Mouse (Mus musculus): ENCODE data around the gene Myl12a.
A peak's percentile ranks its signal among the peaks of the same experiment; 100 is the strongest.
"Not testable (repeated sequence)": the region's sequence is repeated elsewhere in the genome, so short reads cannot be mapped to it uniquely, and the experiment has no call there.

The Myl12a gene

DNA sequence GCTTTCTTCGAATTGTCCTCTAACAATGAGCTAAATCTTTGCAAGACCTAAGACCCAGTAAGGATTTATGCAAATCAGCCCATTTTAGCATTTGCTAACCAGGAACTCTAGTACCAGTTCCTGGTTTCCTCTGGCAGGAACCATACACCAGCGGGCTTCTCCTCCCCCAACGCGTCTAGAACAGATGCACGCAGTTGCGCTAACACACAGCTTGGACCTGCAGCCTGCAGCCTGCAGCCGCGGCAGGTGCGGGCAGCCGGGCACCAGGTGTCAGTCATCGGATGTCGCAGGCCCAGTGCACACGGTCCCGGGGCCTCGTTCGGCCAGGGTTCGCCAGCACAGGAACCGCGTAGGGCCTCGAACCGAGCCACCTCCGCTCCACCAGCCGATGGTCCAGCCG is 12.7 kb downstream of the Myl12a start:
- DNase-seq (ENCODE audit: low spot score in 2 of 2): peak in 1 of 2 experiments; percentile 25

DNA sequence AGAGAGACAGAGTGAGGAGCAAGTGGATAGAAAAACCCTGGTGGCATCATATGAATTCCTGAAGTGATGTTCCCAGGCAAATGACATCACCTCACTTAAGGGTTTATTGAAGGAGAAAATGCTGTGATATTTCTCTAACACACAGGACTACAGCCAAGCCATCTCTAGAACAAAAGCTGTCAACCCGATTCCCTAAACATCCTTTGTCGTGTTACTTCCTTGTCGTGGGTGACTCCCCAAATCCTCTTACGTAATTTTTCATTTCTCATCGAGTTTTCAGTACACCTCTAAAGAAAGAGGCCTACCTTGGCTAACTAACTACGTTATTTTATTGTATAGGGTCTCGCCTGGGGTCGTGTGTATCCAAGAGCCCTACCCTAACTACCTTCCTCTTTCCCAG is 13.2 kb downstream of the Myl12a start:
- DNase-seq (ENCODE audit: low spot score in 2 of 2): no peak

DNA sequence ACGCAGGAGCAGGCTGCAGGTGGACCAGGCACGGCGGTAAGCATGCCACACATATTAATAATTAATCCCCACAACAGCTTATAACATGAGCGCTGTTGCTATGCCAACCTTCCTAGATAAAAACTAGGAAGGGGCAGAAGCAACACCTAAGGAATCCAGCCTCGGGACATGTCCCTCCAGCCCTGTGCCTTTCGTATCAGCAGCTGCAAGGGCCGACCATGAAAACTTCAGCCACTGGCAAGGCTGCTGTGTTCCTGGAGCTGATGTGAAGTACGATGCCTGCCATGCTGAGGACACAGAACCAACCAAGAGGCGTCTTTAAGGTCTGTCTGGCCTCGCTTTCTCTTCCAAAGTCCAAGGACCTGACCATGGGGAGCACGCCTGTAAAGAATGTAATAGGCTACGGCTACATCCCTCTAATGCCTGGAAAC is 14.3 kb downstream of the Myl12a start:
- no peak for DNase-seq (ENCODE audit: low spot score in 2 of 2)

DNA sequence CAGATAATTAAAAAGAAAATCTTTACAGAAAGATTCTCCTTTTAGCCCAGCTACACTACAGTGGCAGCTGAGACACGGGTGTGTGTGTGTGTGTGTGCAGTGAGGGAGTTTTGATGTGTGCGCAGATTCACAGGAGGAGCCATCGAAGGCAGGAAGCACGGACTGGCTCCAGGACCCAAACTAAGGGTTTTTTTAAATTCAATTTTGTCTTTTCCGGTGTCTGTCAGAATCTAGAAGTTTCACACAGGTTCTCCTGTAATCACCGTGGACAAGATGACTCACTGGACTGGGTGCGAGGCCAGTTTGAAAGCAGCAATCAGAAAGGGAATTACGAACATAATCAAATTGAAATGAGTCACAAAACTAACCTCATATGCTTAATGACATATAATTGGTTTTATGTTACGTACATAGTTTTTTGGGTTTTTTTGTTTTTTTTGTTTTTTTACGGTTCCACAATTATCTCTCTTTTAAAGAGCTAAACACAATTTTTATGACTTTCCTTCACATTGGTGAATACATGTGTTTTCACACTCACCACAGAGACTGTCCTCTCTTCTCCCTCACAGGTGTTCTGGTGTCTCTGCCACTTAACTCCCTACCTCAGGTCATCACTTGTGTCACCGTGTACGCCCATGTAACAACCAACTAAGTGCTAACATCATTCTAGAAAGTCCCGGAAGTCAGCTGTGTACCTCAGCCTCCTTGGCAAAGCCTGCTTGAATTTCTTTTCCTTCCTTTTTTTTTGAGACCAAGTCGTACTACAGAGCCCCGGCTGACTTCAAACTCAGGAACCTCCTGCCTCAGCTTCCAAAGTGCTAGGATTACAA is 15.6 kb downstream of the Myl12a start:
- no peak for DNase-seq (ENCODE audit: low spot score in 2 of 2)

DNA sequence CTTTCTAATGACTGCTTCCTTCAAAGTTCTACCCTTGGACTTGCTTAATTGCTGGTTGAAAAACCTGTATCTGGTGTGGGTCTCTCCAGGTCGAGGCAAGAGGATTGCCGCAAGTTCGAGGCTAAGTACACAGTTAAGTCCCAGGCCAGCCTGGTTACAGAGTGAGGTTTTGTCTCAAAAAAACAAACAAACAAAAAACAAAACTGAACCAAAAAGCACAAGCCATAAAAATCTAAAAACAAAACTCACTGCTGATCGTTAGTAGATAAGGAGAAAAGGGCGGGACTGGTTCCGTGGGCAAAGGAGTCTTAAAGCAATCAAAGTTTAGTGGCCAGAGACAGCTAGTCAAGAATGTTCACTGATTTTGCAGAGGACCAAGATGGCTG is 16.3 kb downstream of the Myl12a start:
- DNase-seq (ENCODE audit: low spot score in 2 of 2): no peak

DNA sequence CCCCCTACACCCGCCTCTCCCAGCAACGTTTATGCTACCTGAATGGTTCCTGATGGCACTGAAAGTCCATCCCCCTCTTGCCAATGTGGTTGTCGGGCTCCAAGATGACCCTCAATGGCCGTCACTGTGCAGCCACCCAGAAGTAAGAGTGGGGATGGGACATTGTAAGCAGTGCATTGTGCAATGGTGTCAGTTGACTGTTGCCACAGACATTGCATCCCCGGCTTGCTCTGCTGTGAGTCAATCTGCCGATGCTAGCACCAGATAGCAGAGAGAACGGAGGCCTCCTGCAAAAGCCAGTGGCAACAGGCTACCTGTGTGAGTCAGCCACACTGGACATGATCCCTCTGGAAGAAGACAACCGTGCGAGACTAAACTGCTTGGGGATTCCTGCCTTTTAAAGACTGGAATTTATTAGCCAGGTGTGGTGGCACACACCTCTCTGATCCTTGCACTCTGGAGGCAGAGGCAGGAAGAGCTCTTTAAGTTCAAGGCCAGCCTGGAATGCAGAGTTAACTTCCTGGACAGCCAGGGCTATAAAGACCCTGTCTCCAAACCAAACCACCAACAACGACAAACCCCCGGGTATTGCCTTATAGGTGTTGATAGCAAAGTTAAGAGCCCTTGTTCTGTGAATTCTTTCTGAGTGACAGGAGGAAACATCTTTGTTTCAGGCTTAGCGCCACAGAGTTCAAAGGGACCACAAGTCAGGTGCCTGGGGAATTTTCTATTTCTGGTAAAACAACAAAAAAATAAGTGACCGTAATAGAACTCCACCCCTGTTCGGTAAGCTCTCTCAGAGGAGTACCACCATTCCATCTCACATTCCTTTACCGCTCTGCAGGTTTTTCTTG is 16.9 kb downstream of the Myl12a start:
- no peak for DNase-seq (ENCODE audit: low spot score in 2 of 2)

DNA sequence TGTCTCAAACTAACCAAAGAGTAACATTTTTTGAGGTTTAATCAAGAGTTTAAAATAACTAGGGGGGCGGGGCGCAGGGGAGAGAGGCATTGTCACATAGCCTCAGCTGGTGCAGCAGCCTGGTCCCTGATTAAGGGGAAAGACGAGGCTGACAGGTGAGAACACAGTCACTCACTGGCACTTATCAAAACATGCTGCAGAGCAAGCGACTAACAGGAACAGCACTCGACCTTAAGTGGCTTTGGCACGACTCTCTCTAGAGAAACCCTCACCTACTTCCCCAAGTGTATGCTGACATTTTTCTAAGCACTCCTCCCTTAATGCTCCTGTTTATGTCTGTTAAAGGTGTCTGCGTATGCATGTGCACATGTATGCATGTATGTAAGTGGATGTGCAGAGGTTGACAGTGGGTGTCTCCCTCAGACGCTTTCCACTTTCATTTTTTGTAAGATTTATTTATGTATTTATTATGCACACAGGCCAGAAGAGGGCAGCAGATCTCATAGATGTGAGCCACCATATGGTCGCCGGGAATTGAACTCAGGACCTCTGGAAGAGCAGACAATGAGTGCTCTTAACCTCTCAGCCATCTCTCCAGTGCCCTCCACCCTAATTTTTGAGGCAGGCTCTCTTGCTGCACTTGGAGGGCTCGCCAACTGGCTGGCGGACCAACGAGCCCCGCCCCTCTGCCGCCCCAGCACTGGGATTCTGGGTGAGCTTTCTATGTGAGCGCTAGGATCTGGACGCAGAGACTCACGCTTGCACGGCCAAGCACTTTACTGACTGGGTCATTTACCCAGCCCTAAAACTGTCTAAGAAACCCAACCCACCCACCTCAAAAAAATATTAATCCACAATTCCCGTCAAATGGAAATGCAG is 23.1 kb downstream of the Myl12a start:
- DNase-seq (ENCODE audit: low spot score in 2 of 2): no peak

DNA sequence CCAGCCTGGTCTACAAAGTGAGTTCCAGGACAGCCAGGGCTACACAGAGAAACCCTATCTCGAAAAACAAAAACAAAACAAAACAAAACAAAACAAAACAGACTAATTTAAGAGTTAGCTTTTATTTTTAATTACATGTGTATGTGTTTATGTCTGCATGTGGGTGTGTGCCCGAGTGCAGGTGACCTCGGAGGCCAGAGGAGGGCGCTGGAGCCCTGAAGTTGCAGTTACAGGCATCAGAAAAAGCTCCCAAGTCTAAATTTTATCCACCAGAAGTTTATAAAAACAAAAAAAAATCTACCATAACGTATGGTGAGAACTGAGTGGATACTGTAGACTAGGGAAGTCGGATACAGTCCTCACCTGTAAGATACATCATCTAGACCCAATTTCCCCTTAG is 24.9 kb downstream of the Myl12a start:
- no peak for DNase-seq (ENCODE audit: low spot score in 2 of 2)

DNA sequence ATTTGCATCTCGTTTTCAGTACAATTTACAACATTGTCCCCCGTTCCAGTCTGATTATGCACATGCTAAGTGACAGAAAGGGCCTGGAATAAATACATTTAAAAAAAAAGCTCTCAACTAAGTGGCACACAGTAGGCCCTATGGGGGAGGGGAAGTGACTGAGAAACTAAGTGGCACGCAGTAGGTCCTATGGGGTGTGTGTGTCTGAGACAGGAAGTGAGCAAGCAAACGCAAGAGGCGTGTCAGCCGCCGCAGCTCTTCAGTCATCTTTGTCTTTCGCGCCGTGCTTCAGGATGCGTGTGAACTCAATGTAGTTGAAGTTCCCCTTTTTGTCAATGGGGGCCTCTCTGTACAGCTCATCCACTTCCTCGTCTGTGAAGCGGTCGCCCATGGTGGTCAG is 28.6 kb downstream of the Myl12a start:
- DNase-seq (ENCODE audit: low spot score in 2 of 2): not testable (repeated sequence)

DNA sequence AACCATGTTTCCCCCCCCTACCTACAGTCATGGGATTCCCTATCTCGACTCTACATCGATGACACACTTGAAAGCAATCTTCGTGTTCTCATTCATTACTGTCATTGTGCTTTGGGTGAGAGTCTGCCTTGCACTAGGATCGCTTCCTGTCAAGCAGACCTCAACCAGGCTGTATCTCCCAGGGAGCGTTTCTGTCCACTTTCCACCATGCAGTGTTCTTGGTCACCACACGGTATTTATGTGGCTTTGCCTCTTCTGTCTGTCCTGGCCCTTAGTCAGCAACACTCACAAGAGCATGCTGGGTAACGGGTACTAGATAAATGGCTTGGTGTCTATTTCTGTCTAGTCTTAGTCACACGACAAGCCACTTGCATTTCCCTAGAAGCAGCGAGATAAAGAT is 29.3 kb downstream of the Myl12a start:
- DNase-seq (ENCODE audit: low spot score in 2 of 2): no peak

DNA sequence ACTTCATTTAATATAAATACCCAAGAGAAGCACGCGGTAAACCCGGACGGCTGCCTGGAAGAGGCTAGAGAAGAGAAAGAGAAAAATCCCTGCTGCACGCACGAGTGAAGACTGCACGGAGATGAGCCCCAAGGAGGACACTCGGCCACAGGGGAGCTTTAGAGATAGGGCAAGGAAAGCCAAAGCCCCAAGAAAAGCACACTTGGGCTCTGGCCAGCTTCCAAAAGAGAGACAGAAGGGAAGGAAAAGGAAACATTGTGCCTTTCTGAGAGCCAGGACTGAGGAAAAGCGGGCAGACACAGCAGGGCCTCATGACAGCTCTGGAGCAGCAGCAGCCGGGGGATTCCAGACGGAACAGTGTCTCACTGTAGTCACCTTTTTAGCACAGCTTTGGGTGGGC is 31.5 kb downstream of the Myl12a start:
- no peak for DNase-seq (ENCODE audit: low spot score in 2 of 2)

DNA sequence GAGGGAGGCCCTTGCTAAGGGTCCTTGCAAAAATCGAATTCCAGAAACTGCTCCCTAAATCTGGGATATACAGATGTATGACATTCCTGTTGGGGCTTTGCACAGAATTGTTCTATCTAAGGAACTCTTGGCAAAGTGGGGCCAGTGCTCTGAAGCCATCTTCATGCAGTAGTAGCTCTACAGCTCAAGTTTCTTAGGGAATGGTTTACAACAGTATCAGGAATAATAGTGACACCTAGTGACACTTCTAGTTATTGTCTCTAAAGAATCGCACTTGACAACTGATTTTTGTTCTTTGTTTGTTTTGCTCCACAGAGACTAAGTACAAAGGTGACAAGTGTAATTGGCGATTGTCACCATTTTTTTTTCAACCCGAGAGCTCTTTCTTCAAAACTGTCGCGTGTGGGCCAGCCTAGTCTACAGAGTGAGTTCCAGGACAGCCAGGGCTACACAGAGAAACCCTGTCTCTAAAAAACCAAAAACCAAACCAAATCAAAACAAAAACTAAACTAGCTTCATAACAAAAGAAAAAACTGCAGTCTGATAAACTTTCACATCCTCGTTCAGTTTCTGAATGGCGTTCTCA is 34.0 kb downstream of the Myl12a start:
- DNase-seq (ENCODE audit: low spot score in 2 of 2): no peak

DNA sequence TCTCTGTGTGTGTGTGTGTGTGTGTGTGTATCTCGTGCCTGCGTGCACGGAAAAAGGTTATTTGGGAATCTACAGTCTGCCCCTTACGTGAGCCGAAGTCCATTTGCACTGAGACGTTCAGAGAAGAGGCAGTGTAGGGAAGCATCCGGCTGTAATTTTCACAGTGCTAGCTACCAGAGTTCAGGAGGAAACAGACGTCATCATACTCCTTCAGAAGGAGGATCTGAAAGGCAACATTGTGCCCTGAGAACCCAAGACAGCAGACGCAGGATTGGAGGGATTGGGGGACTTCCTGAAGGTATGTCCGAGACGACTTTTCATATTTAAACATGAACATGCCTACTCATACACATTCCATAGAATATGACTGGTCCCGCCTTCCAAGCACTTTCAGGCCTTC is 35.0 kb downstream of the Myl12a start:
- DNase-seq (ENCODE audit: low spot score in 2 of 2): no peak

DNA sequence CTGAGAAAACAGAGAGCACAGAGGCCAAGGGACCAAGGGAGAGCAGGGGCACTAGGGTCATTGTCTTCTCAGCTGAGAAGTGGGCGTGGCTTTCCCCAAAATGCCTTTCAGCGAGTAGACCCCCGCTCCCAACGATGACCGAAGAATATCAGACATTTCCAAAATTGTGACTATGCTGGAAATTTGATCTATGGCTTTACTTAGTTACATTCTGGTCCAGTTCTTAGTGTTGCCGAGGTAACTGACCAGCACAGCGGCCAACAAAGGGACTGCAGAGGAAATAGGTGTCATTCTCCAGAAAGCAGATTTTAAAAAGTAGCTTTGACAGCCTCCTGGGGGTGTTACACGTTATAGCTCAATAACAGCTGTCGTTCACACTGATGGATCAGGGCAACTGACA is 35.5 kb downstream of the Myl12a start:
- no peak for DNase-seq (ENCODE audit: low spot score in 2 of 2)

DNA sequence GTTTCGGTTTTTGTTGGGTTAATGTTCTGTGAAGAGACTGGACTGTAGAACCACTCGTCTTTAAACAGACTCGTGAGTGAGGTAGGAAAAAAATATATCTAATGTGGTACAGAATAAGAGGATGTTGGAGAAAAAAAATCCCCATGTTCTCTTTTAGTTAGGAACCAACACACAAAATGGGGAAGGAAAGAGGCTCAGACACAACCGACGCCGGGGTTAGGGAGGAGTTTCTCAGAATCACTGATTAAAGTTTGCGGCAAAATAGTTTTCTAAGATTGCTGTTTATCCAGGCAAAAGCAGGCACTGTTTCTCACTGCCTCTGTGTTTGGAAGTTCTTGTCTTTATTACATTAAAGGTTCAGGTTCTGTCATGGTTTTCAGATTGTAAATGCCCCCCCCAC is 36.6 kb downstream of the Myl12a start:
- DNase-seq (ENCODE audit: low spot score in 2 of 2): no peak

DNA sequence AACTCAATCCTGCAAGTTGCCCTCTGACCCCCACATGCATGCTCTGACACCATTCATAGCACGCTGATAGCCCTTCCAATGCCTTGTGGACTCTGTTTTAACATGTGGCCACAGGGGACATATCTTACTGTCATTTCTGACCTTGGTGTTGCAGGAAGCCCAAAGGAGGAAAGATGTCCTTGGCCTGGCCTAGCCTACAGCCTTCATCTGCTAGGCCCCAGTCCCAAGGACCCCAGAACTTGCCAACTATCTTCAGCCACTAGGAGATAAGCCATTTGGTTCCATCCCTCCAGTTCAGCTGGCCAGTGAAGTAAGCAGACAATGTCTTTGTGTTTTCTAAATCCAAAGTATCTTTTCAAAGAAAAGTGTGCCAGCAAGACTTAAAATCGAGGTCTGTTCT is 37.4 kb downstream of the Myl12a start:
- no peak for DNase-seq (ENCODE audit: low spot score in 2 of 2)

DNA sequence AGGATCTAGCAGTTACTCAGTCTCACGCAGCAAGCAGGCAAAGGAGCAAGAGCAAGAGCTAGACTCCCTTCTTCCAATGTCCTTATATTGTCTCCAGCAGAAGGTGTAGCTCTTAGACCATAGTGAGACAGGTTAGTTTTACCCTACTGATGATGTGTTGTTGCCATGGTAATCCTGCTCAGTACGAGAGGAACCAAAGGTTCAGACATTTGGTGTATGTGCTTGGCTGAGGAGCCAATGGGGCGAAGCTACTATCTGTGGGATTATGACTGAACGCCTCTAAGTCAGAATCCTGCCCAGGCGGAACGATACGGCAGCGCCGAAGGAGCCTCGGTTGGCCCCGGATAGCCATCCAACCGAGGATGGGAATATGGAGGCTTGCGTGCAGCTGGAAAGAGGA is 39.1 kb downstream of the Myl12a start:
- DNase-seq (ENCODE audit: low spot score in 2 of 2): peak; percentile 90 to 97

DNA sequence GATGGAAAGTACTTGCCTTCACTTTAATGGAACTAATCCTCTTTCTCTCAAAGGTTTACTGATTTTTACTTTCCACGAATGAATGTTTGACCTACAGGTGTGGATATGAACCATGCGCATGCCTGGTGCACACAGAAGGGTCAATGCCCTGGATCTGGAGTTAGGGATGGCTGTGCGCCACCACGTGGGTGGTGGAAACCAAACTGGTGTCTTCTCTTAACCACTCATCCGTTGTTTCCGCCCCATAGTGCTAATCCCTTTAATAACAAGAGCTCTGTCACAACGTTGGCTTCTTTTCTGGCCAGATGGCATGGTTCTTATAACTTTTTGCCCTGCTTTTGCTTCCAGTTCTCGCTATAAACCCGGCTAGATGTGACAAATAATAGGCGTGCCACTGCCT is 51.4 kb downstream of the Myl12a start:
- DNase-seq (ENCODE audit: low spot score in 2 of 2): no peak

DNA sequence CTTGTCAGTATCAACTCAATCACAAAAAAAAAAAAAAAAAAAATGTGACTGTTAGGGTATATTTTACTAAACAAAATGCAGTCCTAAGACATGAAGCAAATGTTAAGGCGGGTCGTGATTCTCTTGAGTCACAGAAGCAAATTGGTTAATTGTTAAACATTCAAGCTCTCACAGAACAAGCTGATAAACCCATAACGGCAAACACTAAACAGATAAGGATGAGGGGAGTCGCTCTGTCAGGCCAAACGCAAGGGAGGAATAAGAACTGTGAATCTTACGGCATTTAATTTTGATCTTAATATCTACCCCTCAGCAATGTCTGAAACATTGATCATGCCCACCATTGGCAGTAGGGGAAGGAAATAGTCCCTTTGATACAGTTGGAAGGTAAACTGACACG is 53.5 kb downstream of the Myl12a start:
- no peak for DNase-seq (ENCODE audit: low spot score in 2 of 2)

DNA sequence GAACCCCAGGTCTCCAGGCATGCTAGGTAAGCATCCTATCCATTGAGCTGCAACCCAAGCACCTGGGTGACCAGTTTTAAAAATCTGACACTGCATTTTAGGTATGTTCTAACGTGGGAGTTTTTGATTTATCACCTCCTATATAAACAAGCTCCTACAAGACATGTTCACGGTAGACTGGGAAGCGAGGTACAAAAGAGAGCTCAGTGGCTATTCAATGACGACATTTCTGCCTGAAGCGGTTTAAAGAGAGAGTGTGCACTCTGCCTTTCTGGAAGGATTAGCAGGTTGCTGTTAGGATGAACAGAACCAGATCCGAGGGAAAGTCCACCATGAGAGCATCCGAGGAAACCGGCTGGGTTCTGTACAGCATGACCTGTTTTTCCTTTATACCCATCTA is 54.0 kb downstream of the Myl12a start:
- DNase-seq (ENCODE audit: low spot score in 2 of 2): no peak

DNA sequence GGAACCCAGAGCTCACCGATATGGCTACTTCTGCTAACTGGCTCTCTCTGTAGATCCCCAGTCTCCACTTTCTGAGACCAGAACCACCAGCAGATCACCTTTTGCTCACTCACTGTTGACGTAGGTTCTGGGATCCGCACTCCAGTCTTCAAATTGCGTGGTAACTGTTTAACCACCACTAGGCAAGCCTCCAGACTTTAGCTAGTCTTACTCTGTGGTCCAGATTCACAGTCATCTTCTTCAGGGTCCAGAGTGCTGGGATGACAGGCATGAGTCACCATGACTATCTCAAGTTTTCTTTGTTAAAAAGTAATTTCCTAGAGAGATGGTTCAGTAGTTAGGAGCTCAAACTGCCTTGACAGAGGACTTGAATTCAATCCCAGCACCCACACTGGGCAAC is 58.9 kb downstream of the Myl12a start:
- no peak for DNase-seq (ENCODE audit: low spot score in 2 of 2)

Measured in right cerebral cortex, postnatal 36 days (tissue).